Mouse (Mus musculus): ENCODE results near the gene Rpl12. TPM values are rescaled to one million over a fixed set of nuclear protein-coding genes. Genes with fewer than 3 reads are reported as not detected.

Rpl12 gene
- total RNA-seq (2021), result 100 to 1,000 TPM; 156 to 177 TPM
- long read RNA-seq, experiment 1, transcript Rpl12-203 (7 exons, 1,242 nt), result major isoform, 36 of 43 reads
- long read RNA-seq, experiment 1, partial matches to known transcripts, result 3 of 43 reads
- long read RNA-seq, experiment 1, other reads (novel, unspliced or antisense), result 3 of 43 reads
- long read RNA-seq, experiment 2, transcript Rpl12-203 (7 exons, 1,242 nt), result major isoform, 35 of 37 reads
- long read RNA-seq, experiment 2, partial matches to known transcripts, result 0 of 37 reads
- long read RNA-seq, experiment 2, other reads (novel, unspliced or antisense), result 0 of 37 reads

GRCm38 (mm10) chr2:32961192-32961995 is at the start of gene Rpl12, which contains the start of gene Lrsam1:
Rpl12 (plus strand) TSS chr2:32961559.
Lrsam1 (minus strand) TSS chr2:32961614.
- peak; percentile 95 for DNase-seq

- DNase-seq, result no peak
These were observed 49.6 kb upstream of the Rpl12 start for GRCm38 (mm10) chr2:32911639-32912182.

GRCm38 (mm10) chr2:32912210-32912804 is 49.1 kb upstream of the Rpl12 start:
- peak; percentile 87 for DNase-seq

GRCm38 (mm10) chr2:32914362-32914761 is 47.0 kb upstream of the Rpl12 start:
- no peak for DNase-seq

GRCm38 (mm10) chr2:32914896-32915295 is 46.5 kb upstream of the Rpl12 start:
- DNase-seq, result peak; percentile 66

GRCm38 (mm10) chr2:32917526-32917925 is 43.8 kb upstream of the Rpl12 start:
- DNase-seq, result no peak

- no peak for DNase-seq
These were observed 43.0 kb upstream of the Rpl12 start for GRCm38 (mm10) chr2:32918391-32918790.

- no peak for DNase-seq
These were observed 40.1 kb upstream of the Rpl12 start for GRCm38 (mm10) chr2:32921235-32921634.

GRCm38 (mm10) chr2:32921801-32922380 is 39.5 kb upstream of the Rpl12 start:
- no peak for DNase-seq

- DNase-seq, result no peak
These were observed 38.8 kb upstream of the Rpl12 start for GRCm38 (mm10) chr2:32922564-32922963.

- DNase-seq, result no peak
These were observed 37.7 kb upstream of the Rpl12 start for GRCm38 (mm10) chr2:32923551-32924250.

GRCm38 (mm10) chr2:32924306-32924844 is 37.0 kb upstream of the Rpl12 start:
- no peak for DNase-seq

GRCm38 (mm10) chr2:32926330-32927075 is 34.9 kb upstream of the Rpl12 start:
- DNase-seq, result no peak

GRCm38 (mm10) chr2:32927624-32928234 is 33.6 kb upstream of the Rpl12 start:
- DNase-seq, result no peak

- DNase-seq, result peak; percentile 77
These were observed 33.0 kb upstream of the Rpl12 start for GRCm38 (mm10) chr2:32928235-32928946.

- no peak for DNase-seq
These were observed 32.2 kb upstream of the Rpl12 start for GRCm38 (mm10) chr2:32928947-32929829.

GRCm38 (mm10) chr2:32931730-32932129 is 29.6 kb upstream of the Rpl12 start:
- no peak for DNase-seq

GRCm38 (mm10) chr2:32938741-32939140 is 22.6 kb upstream of the Rpl12 start:
- no peak for DNase-seq
